Mouse (Mus musculus) forebrain, embryonic 13.5 days (tissue): Measurements from ENCODE around the gene Zfp385a. TPM values are rescaled to one million over a fixed set of nuclear protein-coding genes. Genes with fewer than 3 reads are reported as not detected.

Source experiments
- ATAC-seq: fragments of 200-750 bp; cut with Nextera tagmentation; 2 replicates; pipeline ENCODE4 v1.8.0; 2017
- H3K27ac ChIP-seq: fragments of 300-500 bp; sonication (generic); 2 replicates; pipeline ENCODE4 v1.5.1; 2015; ENCODE audit warnings: inconsistent platforms, mild to moderate bottlenecking, moderate library complexity
- H3K27me3 ChIP-seq: fragments of 300-500 bp; sonication (generic); 2 replicates; pipeline ENCODE4 v1.6.1; 2015; ENCODE audit warnings: mild to moderate bottlenecking, inconsistent platforms
- H3K36me3 ChIP-seq: fragments of 300-500 bp; sonication (generic); 2 replicates; pipeline ENCODE4 v1.6.1; 2015; ENCODE audit warnings: mild to moderate bottlenecking, inconsistent platforms; ENCODE audit not compliant: poor library complexity, severe bottlenecking
- H3K4me1 ChIP-seq: fragments of 300-500 bp; sonication (generic); 2 replicates; pipeline ENCODE4 v1.6.1; 2015; ENCODE audit warnings: inconsistent platforms
- H3K4me2 ChIP-seq: fragments of 300-500 bp; sonication (generic); 2 replicates; pipeline ENCODE4 v1.6.1; 2015; ENCODE audit warnings: inconsistent platforms, mild to moderate bottlenecking, moderate library complexity
- H3K4me3 ChIP-seq: fragments of 300-500 bp; sonication (generic); 2 replicates; pipeline ENCODE4 v1.5.1; 2015; ENCODE audit warnings: mild to moderate bottlenecking, inconsistent platforms
- H3K9ac ChIP-seq: fragments of 300-500 bp; sonication (generic); 2 replicates; pipeline ENCODE4 v1.6.1; 2015; ENCODE audit warnings: mild to moderate bottlenecking, inconsistent platforms
- H3K9me3 ChIP-seq: fragments of 300-500 bp; sonication (generic); replicated peaks from 2 replicates; pipeline ENCODE4 v1.6.1; 2016; ENCODE audit warnings: inconsistent platforms
- WGBS: fragments of 180-500 bp; shearing (Covaris S2); methylation state at CpG from one replicate; pipeline ENCODE4 v1.1.7; 2015; 5-methylcytosine and 5-hydroxymethylcytosine counted together
- polyA plus RNA-seq: library from polyadenylated mRNA; unstranded; fragments of >200 nt; fragmentation: Nextera tagmentation; extraction: Ambion mirVana; gene quantifications from 2 replicates; pipeline ENCODE4 v1.2.1, GENCODE M21; 2015

Zfp385a gene
- 11.3 and 12.0 TPM in 2 replicates for polyA plus RNA-seq

- ATAC-seq = peak; percentile 61
- peaks cover 24% of the 10 kb centered on the region for H3K4me1 ChIP-seq
These were observed at the start of gene Zfp385a for GRCm38 (mm10) chr15:103339961-103340337. Zfp385a (minus strand) TSS chr15:103340093.

GRCm38 (mm10) chr15:103388556-103389145 is 48.8 kb upstream of the Zfp385a start:
- no peak overlapping the region for H3K27ac ChIP-seq
- H3K36me3 ChIP-seq = no peaks in the 10 kb centered on the region
- ATAC-seq = no peak
- no peak overlapping the region for H3K4me2 ChIP-seq
- H3K4me3 ChIP-seq = no peak overlapping the region
- H3K4me1 ChIP-seq = no peaks in the 10 kb centered on the region
- no peaks in the 10 kb centered on the region for H3K9me3 ChIP-seq
- no peaks in the 10 kb centered on the region for H3K27me3 ChIP-seq
- WGBS = 60% methylated on average over 4 of the region's 4 CpGs
- H3K9ac ChIP-seq = no peak overlapping the region

More at GRCm38 (mm10) chr15:103339961-103340337, at the start of gene Zfp385a:
- no peak within 1 kb of the TSS for H3K27ac ChIP-seq
- peaks cover 6% of the 10 kb centered on the region; the same call in 1 of the 2 replicates for H3K36me3 ChIP-seq
- WGBS = 1% methylated on average over 26 of the region's 26 CpGs
- H3K9me3 ChIP-seq = no peaks in the 10 kb centered on the region
- H3K4me2 ChIP-seq = peak within 1 kb of the TSS; percentile 87
- H3K9ac ChIP-seq = peak within 1 kb of the TSS; percentile 63
- peak within 1 kb of the TSS; percentile 54 for H3K4me3 ChIP-seq
- H3K27me3 ChIP-seq = peaks cover 51% of the 10 kb centered on the region

GRCm38 (mm10) chr15:103383771-103384488 is 44.0 kb upstream of the Zfp385a start:
- 76% methylated on average over 7 of the region's 7 CpGs for WGBS
- H3K27me3 ChIP-seq = no peaks in the 10 kb centered on the region
- H3K4me3 ChIP-seq = no peak overlapping the region
- H3K9ac ChIP-seq = no peak overlapping the region
- no peak for ATAC-seq
- no peaks in the 10 kb centered on the region for H3K9me3 ChIP-seq
- H3K4me2 ChIP-seq = no peak overlapping the region
- H3K27ac ChIP-seq = no peak overlapping the region
- no peaks in the 10 kb centered on the region for H3K36me3 ChIP-seq
- no peaks in the 10 kb centered on the region for H3K4me1 ChIP-seq

GRCm38 (mm10) chr15:103382795-103383406 is 43.0 kb upstream of the Zfp385a start:
- no peak for ATAC-seq
- no peaks in the 10 kb centered on the region for H3K27me3 ChIP-seq
- H3K36me3 ChIP-seq = no peaks in the 10 kb centered on the region
- no peak overlapping the region for H3K4me3 ChIP-seq
- H3K9me3 ChIP-seq = no peaks in the 10 kb centered on the region
- H3K9ac ChIP-seq = no peak overlapping the region
- 0 out of 2 replicates have a peak, but pooled peaks cover 4% of the 10 kb centered on the region for H3K4me1 ChIP-seq
- H3K27ac ChIP-seq = no peak overlapping the region
- no peak overlapping the region for H3K4me2 ChIP-seq
- WGBS = 47% methylated on average over 5 of the region's 5 CpGs

GRCm38 (mm10) chr15:103382075-103382474 is 42.2 kb upstream of the Zfp385a start:
- 90% methylated on average over 2 of the region's 2 CpGs for WGBS
- H3K27me3 ChIP-seq = no peaks in the 10 kb centered on the region

GRCm38 (mm10) chr15:103378665-103379356 is 38.9 kb upstream of the Zfp385a start:
- Histone ChIP-seq H3K9me3 (no peaks in the 10 kb centered on the region), H3K9ac (no peak overlapping the region), H3K4me1 (0 out of 2 replicates have a peak, but pooled peaks cover 4% of the 10 kb centered on the region), H3K27ac (no peak overlapping the region), H3K27me3 (no peaks in the 10 kb centered on the region), H3K4me2 (no peak overlapping the region), H3K36me3 (no peaks in the 10 kb centered on the region), H3K4me3 (no peak overlapping the region)
- no peak for ATAC-seq
- 45% methylated on average over 3 of the region's 3 CpGs for WGBS

More at GRCm38 (mm10) chr15:103382075-103382474, 42.2 kb upstream of the Zfp385a start:
- H3K9me3 ChIP-seq = no peaks in the 10 kb centered on the region
- H3K4me2 ChIP-seq = no peak overlapping the region
- H3K9ac ChIP-seq = no peak overlapping the region
- no peak overlapping the region for H3K4me3 ChIP-seq
- 0 out of 2 replicates have a peak, but pooled peaks cover 4% of the 10 kb centered on the region for H3K4me1 ChIP-seq
- H3K27ac ChIP-seq = no peak overlapping the region
- H3K36me3 ChIP-seq = no peaks in the 10 kb centered on the region
- no peak for ATAC-seq

- Histone ChIP-seq H3K4me2 (no peak overlapping the region), H3K27ac (no peak overlapping the region), H3K36me3 (no peaks in the 10 kb centered on the region), H3K9me3 (no peaks in the 10 kb centered on the region), H3K9ac (no peak overlapping the region), H3K27me3 (no peaks in the 10 kb centered on the region), H3K4me1 (0 out of 2 replicates have a peak, but pooled peaks cover 4% of the 10 kb centered on the region), H3K4me3 (no peak overlapping the region)
- no peak for ATAC-seq
- WGBS = 71% methylated on average over 3 of the region's 3 CpGs
These were observed 38.1 kb upstream of the Zfp385a start for GRCm38 (mm10) chr15:103377752-103378664.

GRCm38 (mm10) chr15:103376837-103377269 is 37.0 kb upstream of the Zfp385a start:
- Histone ChIP-seq H3K4me1 (0 out of 2 replicates have a peak, but pooled peaks cover 4% of the 10 kb centered on the region), H3K9me3 (no peaks in the 10 kb centered on the region), H3K9ac (no peak overlapping the region), H3K4me2 (no peak overlapping the region), H3K4me3 (no peak overlapping the region), H3K36me3 (no peaks in the 10 kb centered on the region), H3K27me3 (no peaks in the 10 kb centered on the region), H3K27ac (no peak overlapping the region)
- 74% methylated on average over 8 of the region's 8 CpGs for WGBS
- no peak for ATAC-seq

GRCm38 (mm10) chr15:103375112-103375800 is 35.4 kb upstream of the Zfp385a start:
- ATAC-seq = no peak
- Histone ChIP-seq H3K4me2 (no peak overlapping the region), H3K9ac (no peak overlapping the region), H3K27me3 (no peaks in the 10 kb centered on the region), H3K36me3 (no peaks in the 10 kb centered on the region), H3K4me3 (no peak overlapping the region), H3K27ac (no peak overlapping the region), H3K9me3 (no peaks in the 10 kb centered on the region), H3K4me1 (0 out of 2 replicates have a peak, but pooled peaks cover 4% of the 10 kb centered on the region)
- WGBS = 80% methylated on average over 4 of the region's 4 CpGs

- H3K9ac ChIP-seq = no peak overlapping the region
- no peaks in the 10 kb centered on the region for H3K4me1 ChIP-seq
- H3K4me3 ChIP-seq = no peak overlapping the region
- H3K27me3 ChIP-seq = no peaks in the 10 kb centered on the region
- H3K27ac ChIP-seq = no peak overlapping the region
- ATAC-seq = no peak
- H3K9me3 ChIP-seq = no peaks in the 10 kb centered on the region
- H3K36me3 ChIP-seq = no peaks in the 10 kb centered on the region
- no peak overlapping the region for H3K4me2 ChIP-seq
These were observed 32.6 kb upstream of the Zfp385a start for GRCm38 (mm10) chr15:103372461-103372860.
